Mouse (Mus musculus) stomach, embryonic 16.5 days (tissue): ENCODE results near the gene St7. TPM values are rescaled to one million over a fixed set of nuclear protein-coding genes. Genes with fewer than 3 reads are reported as not detected.

Experiments used
- ATAC-seq: fragments of 200-750 bp; cut with Nextera tagmentation; 2 replicates; pipeline ENCODE4 v1.8.0; 2017; ENCODE audit warnings: moderate number of reproducible peaks, moderate TSS enrichment; ENCODE audit not compliant: insufficient read depth, low FRiP score
- H3K27ac ChIP-seq: fragments of 300-500 bp; sonication (generic); 2 replicates; pipeline ENCODE4 v1.5.1; 2014; ENCODE audit warnings: low read length
- H3K27me3 ChIP-seq: fragments of 300-500 bp; sonication (generic); 2 replicates; pipeline ENCODE4 v1.6.1; 2014; ENCODE audit warnings: low read length, control low read depth, mixed read lengths; ENCODE audit not compliant: control insufficient read depth, insufficient read depth
- H3K36me3 ChIP-seq: fragments of 300-500 bp; sonication (generic); 2 replicates; pipeline ENCODE4 v1.6.1; 2014; ENCODE audit warnings: low read length; ENCODE audit not compliant: control insufficient read depth, insufficient read depth
- H3K4me1 ChIP-seq: fragments of 300-500 bp; sonication (generic); 2 replicates; pipeline ENCODE4 v1.6.1; 2014; ENCODE audit warnings: low read length, control low read depth, mixed read lengths; ENCODE audit not compliant: control insufficient read depth, insufficient read depth
- H3K4me2 ChIP-seq: fragments of 300-500 bp; sonication (generic); 2 replicates; pipeline ENCODE4 v1.6.1; 2014; ENCODE audit warnings: low read depth, low read length, mixed read lengths
- H3K4me3 ChIP-seq: fragments of 300-500 bp; sonication (generic); replicated peaks from 2 replicates; pipeline ENCODE4 v1.5.1; 2014; ENCODE audit warnings: mild to moderate bottlenecking, low read length
- H3K9ac ChIP-seq: fragments of 300-500 bp; sonication (generic); 2 replicates; pipeline ENCODE4 v1.6.1; 2014; ENCODE audit warnings: low read length
- H3K9me3 ChIP-seq: fragments of 300-500 bp; sonication (generic); replicated peaks from 2 replicates; pipeline ENCODE4 v1.6.1; 2016; ENCODE audit warnings: low read length, control low read depth; ENCODE audit not compliant: control insufficient read depth
- WGBS: fragments of 180-500 bp; shearing (Covaris S2); extraction: QIAGEN DNeasy Blood & Tissue Kit; methylation state at CpG from one replicate; pipeline ENCODE4 v1.1.7; 2014; 5-methylcytosine and 5-hydroxymethylcytosine counted together
- polyA plus RNA-seq: library from polyadenylated mRNA; unstranded; fragments of >200 nt; fragmentation: Nextera tagmentation; extraction: Ambion mirVana; gene quantifications from 2 replicates; pipeline ENCODE4 v1.2.1, GENCODE M21; 2015

St7 gene
- polyA plus RNA-seq: 19.7 and 21.5 TPM in 2 replicates

DNA sequence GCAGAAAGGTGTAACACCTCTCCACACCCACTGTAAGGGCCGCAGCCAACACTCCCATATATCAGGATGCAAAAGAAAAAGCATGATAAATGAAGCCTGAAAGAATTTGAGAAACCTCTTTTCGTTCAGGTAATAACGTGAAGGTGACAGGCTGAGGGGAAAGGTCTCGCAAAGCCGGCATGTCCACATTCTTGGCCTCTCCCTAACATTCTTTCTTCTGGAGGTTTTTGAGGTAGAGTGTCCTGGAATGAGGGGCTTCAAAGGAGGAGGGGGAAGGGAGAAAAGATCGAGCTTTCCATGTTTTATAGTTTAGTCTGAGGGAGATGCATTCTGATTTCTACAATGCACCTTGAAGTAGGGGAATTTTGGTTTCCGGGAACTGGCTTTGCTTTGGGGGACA lies at the start of gene St7:
St7 (plus strand) TSS at position 287 of the 400 bp plus-strand sequence.
- Histone ChIP-seq H3K27me3 (no peaks in the 10 kb centered on the region), H3K36me3 (no peaks in the 10 kb centered on the region), H3K4me2 (peak within 1 kb of the TSS; percentile 65), H3K9ac (peak within 1 kb of the TSS; percentile 85), H3K9me3 (no peaks in the 10 kb centered on the region), H3K4me3 (peak within 1 kb of the TSS; percentile 75), H3K4me1 (peaks cover 12% of the 10 kb centered on the region), H3K27ac (peak within 1 kb of the TSS; percentile 93)
- no peak for ATAC-seq
- 49% methylated on average over 7 of the region's 7 CpGs for whole genome bisulfite sequencing

DNA sequence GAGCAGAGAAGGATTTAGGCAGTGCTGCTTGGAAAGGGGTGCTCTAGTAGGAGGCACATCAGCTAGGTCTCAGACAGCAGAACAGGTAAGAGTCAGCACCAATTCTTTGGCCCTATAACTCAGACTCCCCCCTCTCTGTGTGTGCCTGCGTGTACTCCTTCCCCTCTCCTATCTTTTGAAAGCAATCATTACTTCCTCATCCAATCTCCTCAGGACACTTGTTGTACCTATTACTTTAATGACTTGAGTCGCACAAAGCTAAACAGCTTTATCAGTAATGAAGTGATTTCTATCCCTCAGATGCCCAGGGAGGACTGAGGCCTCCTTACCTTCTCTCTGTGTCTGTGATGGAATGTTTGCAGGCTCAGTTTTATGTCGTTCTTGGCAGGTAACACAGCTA lies 46.6 kb upstream of the St7 start:
- Histone ChIP-seq H3K4me3 (no peak overlapping the region), H3K36me3 (no peaks in the 10 kb centered on the region), H3K9ac (no peak overlapping the region), H3K27me3 (no peaks in the 10 kb centered on the region), H3K4me1 (peaks cover 17% of the 10 kb centered on the region), H3K27ac (no peak overlapping the region), H3K9me3 (no peaks in the 10 kb centered on the region), H3K4me2 (no peak overlapping the region)
- ATAC-seq: no peak
- WGBS: 30% methylated on average over 3 of the region's 3 CpGs

DNA sequence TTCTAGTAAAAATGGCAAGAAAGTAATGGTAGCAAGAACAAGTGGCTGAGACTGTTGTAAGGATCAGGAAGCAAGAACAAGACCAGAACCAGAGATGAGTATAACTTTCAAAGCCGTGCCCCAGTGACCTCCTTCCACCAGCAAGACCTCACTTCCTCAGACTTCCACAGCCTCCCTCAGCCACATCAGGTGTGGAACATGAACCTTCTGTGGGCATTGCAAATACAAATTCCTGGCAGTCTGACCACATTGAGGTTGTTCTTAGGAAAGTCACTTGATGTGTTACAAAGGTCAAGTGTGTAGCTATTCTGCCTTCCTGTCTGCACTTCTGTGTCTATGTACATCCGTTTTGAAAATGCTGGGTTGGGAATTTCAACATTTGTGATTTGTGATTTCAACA lies 40.6 kb upstream of the St7 start:
- WGBS: 74% methylated on average over 2 of the region's 2 CpGs
- ATAC-seq: no peak
- Histone ChIP-seq H3K36me3 (no peaks in the 10 kb centered on the region), H3K27ac (no peak overlapping the region), H3K4me3 (no peak overlapping the region), H3K4me1 (no peaks in the 10 kb centered on the region), H3K9me3 (no peaks in the 10 kb centered on the region), H3K9ac (no peak overlapping the region), H3K27me3 (no peaks in the 10 kb centered on the region), H3K4me2 (no peak overlapping the region)

DNA sequence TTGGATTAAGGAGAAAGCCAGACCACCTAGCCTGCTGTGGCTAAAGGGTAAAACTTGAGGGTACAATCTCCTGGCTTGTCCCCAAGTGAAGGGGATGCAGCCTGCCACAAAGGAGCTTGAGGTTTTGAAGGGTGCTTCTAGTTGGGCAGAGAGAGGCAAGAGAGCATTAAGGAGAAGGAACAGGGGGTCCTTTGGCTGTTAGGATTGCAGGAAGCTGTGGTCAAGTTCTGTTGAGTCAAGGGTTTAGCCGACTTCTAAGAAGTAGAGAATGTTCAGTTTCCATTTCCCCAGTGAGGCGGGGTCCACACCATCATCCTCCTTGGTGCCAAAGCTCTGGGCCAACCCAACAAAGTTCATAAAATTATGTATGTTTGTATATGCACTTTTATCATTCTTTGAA lies 37.7 kb upstream of the St7 start:
- Histone ChIP-seq H3K27ac (no peak overlapping the region), H3K9me3 (no peaks in the 10 kb centered on the region), H3K4me1 (no peaks in the 10 kb centered on the region), H3K9ac (no peak overlapping the region), H3K4me3 (no peak overlapping the region), H3K36me3 (0 out of 2 replicates have a peak, but pooled peaks cover 2% of the 10 kb centered on the region), H3K4me2 (no peak overlapping the region), H3K27me3 (no peaks in the 10 kb centered on the region)
- ATAC-seq: no peak
- 83% methylated on average over 2 of the region's 2 CpGs for WGBS

DNA sequence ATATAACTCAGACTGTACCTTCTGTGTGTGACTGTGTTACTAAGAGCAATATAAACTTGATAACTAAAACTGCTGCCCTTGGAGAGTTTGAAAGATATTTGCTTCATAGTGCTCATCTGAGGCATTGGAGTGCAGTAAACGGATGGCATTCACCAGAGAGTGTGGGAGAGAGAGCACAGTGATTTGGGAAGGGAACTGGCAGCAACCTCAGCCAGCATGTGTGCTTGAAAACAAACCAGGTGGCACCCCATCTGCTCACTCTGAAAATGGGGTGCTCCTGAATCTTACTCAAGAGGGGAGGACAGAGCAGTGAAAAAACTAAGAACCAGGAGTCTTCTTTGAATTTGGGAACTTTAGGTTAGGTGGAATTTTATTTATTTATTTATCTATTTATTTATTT lies 35.4 kb upstream of the St7 start:
- no peaks in the 10 kb centered on the region for H3K27me3 ChIP-seq
- peaks cover 10% of the 10 kb centered on the region; the same call in 1 of the 2 replicates for H3K36me3 ChIP-seq

DNA sequence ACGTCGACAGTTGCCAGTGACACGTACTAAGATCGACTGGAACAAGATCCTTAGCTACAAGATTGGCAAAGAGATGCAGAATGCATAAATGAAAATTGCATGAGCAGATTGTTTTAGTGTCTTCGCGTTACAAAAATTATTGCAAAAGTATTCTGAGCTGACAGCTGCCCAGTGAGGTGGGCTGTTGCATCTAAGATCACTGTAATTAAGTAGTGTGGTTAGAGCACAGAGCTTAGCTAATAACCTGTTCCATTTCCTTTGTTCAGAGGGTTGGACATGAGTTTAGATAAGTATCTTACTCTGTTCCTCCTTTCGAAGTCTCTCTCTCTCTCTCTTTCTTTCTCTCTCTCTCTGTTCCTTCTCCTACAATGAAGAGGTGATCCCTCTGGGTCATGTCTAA lies 27.4 kb upstream of the St7 start:
- Histone ChIP-seq H3K27ac (no peak overlapping the region), H3K4me2 (no peak overlapping the region), H3K9me3 (no peaks in the 10 kb centered on the region), H3K27me3 (no peaks in the 10 kb centered on the region), H3K9ac (no peak overlapping the region), H3K36me3 (peaks cover 15% of the 10 kb centered on the region), H3K4me3 (no peak overlapping the region), H3K4me1 (no peaks in the 10 kb centered on the region)
- WGBS: 93% methylated on average over 7 of the region's 7 CpGs
- ATAC-seq: no peak

More for the DNA sequence above, 35.4 kb upstream of the St7 start:
- 83% methylated on average over 1 of the region's 1 CpGs for WGBS
- Histone ChIP-seq H3K4me2 (no peak overlapping the region), H3K27ac (no peak overlapping the region), H3K4me1 (no peaks in the 10 kb centered on the region), H3K9me3 (no peaks in the 10 kb centered on the region), H3K4me3 (no peak overlapping the region), H3K9ac (no peak overlapping the region)
- no peak for ATAC-seq

DNA sequence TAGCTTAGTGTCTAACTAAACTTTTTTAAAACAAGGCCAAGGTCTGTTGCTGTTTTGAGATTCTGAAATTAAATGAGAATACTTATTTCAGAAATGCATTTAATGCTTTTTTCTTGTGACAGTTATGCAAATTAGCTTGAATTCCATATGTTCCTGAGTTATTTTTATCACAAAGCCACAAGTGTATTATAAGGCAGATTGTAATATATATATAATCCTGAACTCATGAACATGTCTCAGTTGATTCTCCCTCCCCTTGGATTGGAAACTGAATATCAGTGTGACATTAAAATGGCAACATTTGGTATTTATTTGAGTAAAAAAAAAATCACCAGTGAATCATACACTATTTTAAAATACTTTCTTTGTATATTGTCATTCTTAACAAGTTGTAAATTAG lies 26.7 kb upstream of the St7 start:
- ATAC-seq: no peak
- peaks cover 12% of the 10 kb centered on the region for H3K36me3 ChIP-seq
- no peaks in the 10 kb centered on the region for H3K4me1 ChIP-seq
- H3K27ac ChIP-seq: no peak overlapping the region
- no peaks in the 10 kb centered on the region for H3K9me3 ChIP-seq
- no peak overlapping the region for H3K4me2 ChIP-seq
- H3K27me3 ChIP-seq: no peaks in the 10 kb centered on the region
- H3K9ac ChIP-seq: no peak overlapping the region
- H3K4me3 ChIP-seq: no peak overlapping the region

DNA sequence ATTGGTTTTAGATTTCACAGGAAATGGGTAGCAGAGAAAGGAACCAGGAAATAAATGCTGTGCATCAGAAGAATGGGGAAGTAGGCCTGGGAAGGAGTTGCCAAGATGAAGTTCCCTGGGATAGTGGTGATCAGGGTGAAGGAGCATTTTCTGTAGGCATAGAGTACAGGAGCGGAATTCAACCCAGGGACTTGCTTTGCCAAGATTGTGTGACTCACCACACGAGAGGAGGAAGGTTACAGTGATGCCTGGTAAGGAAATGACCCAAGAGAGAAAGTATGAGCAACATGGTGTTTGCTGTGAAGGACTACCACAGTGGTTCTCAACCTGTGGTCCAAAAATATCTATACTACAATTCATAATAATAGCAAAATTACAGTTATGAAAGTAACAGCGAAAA lies 24.9 kb upstream of the St7 start:
- ATAC-seq: no peak
- peaks cover 8% of the 10 kb centered on the region; the same call in 1 of the 2 replicates for H3K36me3 ChIP-seq
- H3K9me3 ChIP-seq: no peaks in the 10 kb centered on the region
- H3K27me3 ChIP-seq: no peaks in the 10 kb centered on the region
- no peaks in the 10 kb centered on the region for H3K4me1 ChIP-seq
- H3K4me2 ChIP-seq: no peak overlapping the region
- H3K9ac ChIP-seq: no peak overlapping the region
- no peak overlapping the region for H3K4me3 ChIP-seq
- WGBS: 89% methylated on average over 3 of the region's 3 CpGs
- no peak overlapping the region for H3K27ac ChIP-seq

DNA sequence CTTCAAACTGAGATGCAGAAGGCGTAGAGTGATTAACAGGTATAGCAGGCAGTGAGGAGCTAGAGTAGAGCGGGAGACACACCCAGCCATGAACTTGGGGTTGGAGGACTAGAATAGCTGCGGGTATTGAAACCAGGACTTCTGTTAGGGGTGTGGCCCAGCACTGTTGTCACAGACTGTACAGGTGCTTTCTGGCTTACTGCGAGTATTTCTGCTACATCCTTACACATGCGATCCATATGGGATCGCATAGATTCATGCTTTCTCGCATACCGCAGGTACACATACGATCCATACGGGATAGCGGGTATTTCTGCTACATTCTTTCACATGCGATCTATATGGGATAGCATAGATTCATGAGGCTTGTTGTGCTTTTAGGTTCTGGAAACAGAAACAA lies 24.4 kb upstream of the St7 start:
- Histone ChIP-seq H3K4me1 (no peaks in the 10 kb centered on the region), H3K27me3 (no peaks in the 10 kb centered on the region), H3K36me3 (peaks cover 8% of the 10 kb centered on the region; the same call in 1 of the 2 replicates), H3K27ac (no peak overlapping the region), H3K9me3 (no peaks in the 10 kb centered on the region), H3K9ac (no peak overlapping the region), H3K4me2 (no peak overlapping the region), H3K4me3 (no peak overlapping the region)
- WGBS: 95% methylated on average over 12 of the region's 12 CpGs
- no peak for ATAC-seq

DNA sequence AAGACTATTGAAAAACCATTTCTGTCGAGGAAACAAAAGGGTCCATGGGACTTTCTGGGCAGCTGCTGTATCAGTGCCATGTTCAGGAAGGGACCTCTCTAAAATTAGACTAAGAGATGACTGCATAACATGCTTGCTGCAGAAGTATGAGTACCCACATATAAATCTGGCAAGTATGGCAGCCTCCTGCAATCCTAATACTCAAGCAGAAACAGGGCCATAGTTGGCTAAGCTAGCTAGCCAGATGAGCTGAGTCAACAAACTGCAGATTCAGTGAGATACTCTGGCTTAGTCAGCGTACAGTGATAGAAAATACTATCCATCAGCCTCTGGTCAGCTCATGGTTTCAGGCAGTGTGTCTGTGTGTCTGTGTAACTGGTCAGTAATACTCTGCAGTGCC lies 22.9 kb upstream of the St7 start:
- no peak overlapping the region for H3K9ac ChIP-seq
- H3K4me1 ChIP-seq: no peaks in the 10 kb centered on the region
- H3K4me2 ChIP-seq: no peak overlapping the region
- no peaks in the 10 kb centered on the region for H3K9me3 ChIP-seq
- H3K4me3 ChIP-seq: no peak overlapping the region
- no peak overlapping the region for H3K27ac ChIP-seq
- WGBS: 88% methylated on average over 2 of the region's 2 CpGs
- no peak for ATAC-seq
- H3K36me3 ChIP-seq: 0 out of 2 replicates have a peak, but pooled peaks cover 5% of the 10 kb centered on the region
- no peaks in the 10 kb centered on the region for H3K27me3 ChIP-seq
